Mouse (Mus musculus) embryo, embryonic 9.5 days (tissue): Measurements from ENCODE around the gene Ffar1.
"Not testable (repeated sequence)": the region's sequence is repeated elsewhere in the genome, so short reads cannot be mapped to it uniquely, and the experiment has no call there.

Experiments
- DNase-seq: peaks from one replicate; pipeline ENCODE4 v3.0.0-alpha.2; 2017; ENCODE audit errors: extremely low spot score

The Ffar1 gene

DNA sequence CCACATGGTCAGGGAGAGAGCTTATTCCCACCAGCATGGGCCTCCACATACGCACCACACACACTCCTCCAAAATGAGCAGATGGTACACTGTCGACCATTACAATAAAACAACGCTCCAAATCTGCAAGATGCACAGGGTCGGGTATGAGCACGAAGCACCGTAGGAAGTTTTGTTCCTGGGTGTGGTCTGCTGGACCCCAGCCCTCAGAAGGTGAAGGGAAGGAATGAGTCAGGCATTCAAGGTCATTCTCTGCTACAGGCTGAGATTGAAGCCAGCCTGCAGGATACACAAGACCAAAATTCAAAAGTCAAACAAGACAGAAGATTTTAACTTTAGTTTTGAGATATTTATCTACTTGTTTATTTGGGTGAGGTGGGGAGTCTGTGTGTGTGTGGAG is 13.4 kb downstream of the Ffar1 start:
- no peak for DNase-seq

DNA sequence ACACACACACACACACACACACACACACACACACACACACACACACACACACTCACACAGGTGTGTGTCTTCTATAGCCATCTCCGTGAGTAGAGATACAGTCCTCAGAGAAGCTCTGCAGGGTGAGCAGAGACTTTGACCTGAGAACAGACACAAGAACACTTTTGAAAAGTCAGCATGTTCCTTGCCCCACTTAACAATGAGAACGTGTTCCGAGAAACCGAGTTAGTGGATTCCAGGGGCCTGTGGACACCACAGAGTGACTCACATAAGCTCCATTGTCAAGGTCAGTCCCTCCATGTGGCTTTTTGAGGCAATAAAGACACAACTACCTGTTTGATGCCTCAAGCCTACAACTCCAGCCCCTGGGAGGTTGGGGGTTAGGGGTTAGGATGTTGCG is 14.0 kb downstream of the Ffar1 start:
- DNase-seq, result no peak

DNA sequence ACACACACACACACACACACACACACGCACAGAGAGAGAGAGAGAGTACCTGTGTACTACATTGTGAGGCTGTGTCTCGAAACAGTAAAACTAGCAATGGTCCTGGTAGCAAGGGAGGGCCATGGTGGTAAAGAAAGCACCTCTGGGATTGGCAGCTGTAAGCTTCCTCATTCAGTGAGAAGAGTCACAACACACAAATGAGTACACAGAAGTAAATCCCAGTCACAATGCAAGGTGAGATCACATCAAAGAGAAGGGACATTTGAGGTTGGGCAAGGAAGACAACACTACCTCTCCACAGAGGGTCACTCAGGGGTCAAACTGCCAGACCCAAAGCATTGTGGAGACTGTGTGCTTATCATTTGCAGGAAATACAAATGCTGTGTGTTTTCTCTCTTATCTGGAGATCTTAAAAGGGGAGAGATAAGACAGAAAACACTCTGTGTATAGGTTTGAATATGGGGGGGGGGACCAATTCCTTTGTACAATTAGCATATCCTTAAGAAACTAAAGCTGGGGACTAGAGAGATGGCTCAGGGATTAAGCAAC is 14.8 kb downstream of the Ffar1 start:
- DNase-seq, result no peak

DNA sequence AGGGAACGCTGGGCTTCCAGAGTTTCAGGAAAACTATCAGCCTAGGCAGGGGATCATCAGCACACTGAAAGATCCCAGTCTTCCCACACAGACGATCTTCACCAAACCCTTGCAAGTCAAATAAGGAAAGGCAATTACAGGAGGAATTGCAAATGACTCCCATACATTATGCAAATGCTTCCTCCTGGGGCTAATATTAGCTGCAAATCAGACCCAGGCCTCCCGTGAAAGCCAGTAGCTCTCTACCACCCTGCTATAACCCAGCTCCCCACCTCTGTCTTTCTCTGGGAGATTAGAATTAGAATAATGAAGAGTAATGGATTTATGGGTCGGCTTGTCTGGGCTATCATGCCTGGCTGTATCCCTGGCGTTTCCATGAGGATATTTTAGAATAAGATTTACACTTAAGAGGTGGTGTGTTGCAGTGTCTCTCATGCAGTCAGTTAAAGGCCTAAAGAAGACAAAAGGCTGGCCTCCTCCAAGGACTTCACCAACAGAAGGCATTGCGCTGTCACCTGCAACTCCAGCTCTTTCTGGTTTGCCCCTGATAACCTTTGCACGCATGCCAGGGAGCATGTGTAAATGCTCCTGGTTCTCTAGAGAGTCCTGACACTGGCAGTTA is 16.6 kb downstream of the Ffar1 start:
- no peak for DNase-seq

DNA sequence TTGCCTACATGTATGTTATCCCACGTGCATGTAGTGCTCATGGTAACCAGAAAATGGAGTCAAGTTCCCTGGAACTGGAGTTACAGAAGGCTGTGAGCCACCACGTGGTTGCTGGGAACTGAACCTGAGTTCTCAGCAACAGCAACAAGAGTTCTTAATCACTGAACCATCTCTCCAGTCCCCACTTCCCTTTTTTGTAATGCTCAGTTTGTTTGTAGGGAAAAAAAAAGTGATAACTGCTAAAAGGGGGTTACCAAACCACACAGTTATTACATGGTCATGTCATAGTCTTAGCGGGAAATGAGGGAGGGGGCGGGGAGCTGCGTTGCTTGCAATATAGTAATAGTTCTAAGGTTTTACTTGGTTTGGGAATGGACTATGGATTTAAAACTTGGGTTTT is 19.3 kb downstream of the Ffar1 start:
- DNase-seq, result no peak

DNA sequence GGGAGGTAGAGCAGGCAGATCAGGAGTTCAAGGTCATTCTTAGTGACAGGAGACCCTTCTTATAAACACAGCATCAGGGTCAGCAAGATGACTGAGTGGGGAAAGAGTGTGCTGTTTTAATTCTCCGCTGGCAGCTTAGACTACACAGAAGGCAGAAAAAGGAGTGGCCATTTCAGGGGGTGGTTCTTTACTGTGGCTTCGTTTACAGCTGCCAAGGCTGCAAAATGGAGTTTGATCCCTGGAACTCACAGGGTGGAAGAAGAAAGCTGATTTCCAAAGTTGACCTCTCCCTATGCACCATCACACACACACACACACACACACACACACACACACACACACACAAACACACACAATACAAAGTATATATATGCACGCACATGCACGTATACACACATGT is 20.0 kb downstream of the Ffar1 start:
- DNase-seq, result no peak

DNA sequence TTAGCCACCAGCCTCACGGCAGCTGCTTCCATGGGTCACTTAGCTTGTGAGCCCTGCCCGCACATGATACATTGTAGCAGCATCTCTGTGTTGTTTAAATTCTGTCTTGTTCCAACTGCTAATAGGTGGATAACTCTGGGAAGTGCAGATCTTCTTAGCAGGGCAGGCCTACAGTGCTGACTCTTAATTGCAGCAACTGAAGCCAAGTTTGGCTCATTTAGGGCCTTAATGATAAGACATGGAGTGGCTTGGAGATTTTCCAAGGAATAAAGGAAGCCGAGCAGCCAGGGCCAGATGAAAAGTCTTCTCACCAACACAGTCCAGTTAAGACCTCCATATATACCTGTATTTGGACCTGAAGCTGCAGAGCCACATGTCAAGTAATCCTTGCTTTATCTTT is 21.1 kb downstream of the Ffar1 start:
- no peak for DNase-seq

DNA sequence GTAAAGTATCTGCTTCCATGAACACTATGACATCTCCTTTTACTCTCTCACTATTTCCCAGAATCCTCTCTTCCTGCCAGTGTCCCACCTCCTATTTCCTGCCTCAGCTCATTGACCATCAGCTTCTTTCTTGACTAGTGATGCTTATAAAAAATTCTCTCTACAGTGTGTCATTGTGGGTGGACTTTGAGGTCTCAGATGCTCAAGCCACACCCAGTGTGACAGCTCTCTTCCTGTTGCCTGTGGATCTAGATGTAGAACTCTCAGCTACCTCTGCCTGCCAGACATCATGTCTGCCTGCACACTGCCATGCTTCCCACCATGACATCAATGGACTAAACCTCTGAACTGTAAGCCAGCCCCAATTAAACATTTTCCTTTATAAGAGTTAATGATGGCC is 24.1 kb downstream of the Ffar1 start:
- no peak for DNase-seq

DNA sequence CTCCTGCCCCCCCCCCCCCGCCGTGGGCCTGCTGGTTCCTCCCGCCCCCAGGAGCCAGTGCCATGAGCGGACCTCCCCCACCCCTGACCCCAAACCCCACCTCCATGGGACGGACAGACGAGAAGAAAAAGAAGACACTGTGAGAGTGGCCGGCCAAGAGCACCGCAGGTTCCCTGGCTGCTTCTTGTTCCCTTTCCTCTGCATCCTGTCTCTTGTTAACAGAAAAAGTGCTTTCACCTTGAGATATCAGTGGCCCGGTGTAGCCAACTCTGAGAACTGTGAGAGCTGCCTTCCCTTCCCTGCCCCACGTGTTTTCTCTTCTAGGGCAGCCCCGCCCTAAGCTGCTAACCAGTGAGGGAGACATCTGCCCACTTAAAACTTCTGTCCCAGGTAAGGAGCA is 28.7 kb downstream of the Ffar1 start:
- not testable (repeated sequence) for DNase-seq

DNA sequence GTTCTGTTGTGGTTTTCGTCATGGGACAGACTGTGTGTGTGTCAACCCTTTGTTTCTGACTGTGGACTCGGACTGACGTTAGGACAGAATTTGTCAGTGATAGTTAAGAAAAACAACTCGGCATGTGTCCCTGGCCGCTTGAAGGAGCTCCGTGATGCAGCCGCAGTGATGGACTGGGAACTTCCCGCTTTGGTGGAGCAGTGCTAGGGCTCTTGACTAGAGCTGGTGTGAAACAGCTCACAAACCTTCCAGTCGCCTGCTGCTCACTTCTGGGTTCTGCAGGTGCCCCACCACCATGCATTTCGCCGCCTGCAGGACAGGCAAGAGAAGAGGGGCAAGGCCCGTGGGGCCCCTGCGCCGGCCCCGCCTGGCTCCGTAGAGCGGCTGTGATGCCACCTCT is 29.1 kb downstream of the Ffar1 start:
- DNase-seq, result no peak

DNA sequence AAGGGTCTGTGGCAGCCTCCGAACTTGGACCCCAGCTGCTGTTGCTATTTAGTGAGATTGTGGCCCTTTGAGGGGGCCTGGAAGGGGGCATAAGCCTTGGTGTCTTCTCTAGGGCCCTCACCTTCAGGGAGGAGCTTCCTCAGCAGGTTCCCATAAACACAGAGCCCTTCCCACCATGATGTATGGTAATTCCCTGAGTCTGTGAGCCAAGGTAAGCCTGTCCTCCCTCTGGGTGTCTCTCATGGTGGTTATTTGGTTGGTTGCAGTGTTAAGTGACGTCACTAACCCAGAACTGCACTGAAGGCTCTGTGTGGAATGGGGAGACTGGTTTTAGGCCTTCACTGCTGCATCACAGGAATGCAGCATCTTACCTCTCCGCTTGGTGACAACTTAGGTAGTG is 31.9 kb downstream of the Ffar1 start:
- DNase-seq, result no peak

DNA sequence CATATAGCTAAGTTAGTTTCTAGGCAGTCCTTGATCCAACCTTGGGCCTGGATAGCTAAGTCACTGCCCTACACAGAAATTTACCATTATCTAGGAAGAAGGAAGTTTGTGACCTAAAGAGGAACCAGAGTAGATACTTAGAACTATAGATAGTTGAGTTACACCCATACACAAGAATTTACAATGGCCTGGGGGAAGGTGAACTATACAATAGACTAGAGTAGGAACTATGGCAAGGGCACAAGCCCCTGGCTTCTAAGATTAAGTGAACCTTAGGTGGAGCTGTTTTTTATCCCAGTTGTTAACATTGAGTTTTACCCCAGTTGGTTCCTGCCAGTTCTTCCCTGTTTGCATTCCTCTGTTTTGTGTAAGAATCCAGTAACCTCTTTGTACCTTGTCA is 32.5 kb downstream of the Ffar1 start:
- DNase-seq, result not testable (repeated sequence)

DNA sequence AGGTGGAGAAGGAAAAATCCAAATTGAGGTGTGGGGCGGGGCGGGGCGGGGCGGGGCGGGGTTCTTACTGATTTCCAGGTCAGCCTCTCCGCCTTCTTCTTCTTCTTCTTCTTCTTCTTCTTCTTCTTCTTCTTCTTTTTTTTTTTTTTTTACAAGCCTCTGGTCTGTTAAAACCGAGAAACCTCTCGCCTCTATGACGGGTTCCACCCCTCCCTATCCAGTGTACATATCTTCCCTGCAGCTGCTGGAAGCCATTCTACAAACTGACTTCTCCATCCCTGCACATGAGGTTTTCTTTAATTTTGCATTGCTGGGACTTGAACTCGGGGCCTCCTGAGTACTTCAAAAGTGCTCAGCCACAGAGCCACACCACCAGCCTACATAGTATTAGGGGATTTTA is 34.7 kb downstream of the Ffar1 start:
- no peak for DNase-seq

DNA sequence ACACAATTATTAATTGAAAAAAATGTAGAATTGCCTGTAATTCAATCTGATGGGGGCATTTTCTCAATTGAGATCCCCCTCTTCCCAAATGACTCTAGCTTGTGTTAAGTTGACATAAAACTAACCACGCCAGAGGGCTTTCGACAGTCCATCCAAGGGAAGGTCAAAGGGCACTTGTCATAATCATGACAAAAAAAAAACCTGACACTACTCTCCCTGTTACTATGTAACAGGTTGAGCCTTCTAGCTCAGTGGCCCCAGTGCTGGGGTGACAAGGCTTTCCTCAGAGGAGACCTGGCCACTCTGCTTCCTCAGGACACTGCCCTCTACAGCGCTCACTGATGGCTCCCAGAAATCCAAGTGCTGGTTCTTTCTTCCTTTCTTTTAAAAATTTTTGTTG is 37.1 kb downstream of the Ffar1 start:
- DNase-seq, result no peak

DNA sequence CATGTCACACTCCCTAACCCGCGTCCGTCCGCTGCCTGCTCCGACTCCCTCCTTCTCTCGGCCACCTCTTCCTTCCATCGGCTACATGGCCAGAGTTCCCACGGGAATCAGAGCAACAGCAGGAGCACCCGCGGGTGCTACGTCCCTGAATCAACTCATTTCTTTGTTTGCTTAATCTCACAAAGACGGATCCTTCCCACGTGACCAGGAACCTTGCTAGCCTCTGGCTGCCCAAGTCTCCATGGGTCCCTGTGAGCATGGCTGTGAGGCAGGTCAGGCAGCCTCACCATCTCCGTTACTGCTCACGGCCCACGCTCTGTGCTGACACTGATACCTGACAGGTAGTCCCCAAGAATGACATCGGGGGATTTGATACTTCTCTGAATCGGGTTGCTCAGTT is 37.7 kb downstream of the Ffar1 start, which contains the start of gene Ffar2:
Ffar2 (minus strand) TSS at position 101 of the 400 bp plus-strand sequence.
- no peak for DNase-seq

DNA sequence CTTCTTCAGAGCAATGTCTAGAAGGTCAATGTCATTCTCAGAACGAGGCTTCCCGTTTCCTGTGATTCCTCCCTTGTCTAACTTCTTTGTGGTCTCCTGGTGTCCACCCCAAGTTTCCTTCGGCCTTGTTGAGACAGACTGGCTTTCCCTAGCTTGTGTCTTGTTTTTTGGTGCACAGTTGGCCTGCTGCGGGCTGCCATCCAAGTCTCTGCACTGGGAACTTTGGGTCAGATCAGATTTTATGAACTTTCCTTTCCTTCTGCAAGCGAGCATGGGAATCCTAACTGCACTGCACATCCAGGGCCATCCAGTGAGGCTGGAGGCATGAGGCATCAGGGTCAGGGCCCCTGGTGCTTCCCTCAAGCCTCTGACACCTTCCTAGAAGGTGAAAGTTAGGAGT is 39.8 kb downstream of the Ffar1 start:
- no peak for DNase-seq

DNA sequence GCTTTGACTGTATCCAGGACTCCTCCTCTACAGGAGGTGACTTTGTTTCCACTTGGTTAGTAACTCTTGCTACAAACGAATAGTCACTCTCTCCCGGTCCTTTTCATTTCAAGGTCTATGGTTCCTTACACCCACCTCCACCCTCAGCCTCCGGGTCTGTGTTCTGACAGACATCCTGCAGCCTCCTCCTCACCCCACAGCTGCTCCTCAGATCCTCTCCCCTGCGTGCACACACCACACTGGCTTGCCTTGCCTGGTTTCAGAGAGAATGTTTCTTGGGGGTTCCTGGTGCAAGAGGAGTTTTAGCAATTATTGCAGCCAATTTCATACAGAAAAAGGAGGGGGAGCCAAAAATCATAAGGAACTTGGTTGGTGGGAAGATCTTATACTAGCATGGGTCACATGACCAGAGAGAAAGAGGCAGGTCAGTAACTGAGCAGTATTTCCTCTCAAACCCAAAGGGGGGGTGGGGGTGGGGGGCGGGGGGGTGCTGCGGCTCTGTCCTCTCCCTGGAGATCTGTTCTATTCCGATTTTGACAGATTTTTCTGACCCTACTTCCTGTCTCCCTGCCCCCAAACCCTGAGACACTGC is 40.4 kb downstream of the Ffar1 start:
- no peak for DNase-seq

DNA sequence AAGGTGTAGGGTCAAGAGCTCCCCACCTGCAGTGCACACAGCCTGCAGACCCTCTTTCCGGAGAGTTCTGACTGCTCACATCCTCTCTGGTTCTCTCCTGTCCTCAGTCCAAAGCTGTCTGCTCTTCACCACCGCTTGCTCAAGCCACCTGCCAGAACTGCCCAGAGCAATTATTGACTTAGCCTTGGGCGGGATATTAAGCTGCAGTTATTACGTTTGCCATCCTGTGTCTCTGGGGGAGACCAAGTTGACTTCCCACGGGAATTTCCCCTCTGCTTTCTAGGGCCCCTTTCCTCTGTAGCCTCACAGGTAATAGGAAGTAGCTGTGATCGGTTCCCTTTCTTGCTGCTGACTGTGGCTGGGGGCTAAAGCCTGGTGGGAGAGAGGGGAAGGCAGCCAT is 41.2 kb downstream of the Ffar1 start:
- DNase-seq, result no peak

DNA sequence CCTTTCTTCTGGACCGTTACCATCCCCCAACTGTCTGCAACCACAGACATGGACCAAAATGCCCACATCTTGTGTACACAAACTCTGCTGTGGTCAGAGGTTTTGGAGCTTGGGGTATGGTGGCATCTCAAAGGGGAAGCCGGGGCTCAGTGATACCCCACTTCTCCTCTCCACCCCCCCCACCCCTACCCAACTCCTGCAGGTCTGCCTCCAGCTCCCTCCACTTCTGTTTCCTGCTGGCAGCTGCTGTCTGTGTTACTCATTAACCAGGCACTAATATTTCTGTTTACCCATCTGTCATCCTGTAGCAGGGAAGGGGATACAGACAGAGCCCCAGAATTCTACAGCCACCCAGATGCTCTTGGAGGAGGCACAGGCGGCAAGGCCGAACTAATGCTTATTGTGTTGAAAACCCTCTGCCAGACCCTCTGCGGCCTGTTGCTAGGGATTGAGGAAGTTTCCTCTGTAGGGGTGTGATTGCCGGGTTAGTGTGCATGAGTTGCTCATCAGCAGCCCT is 49.0 kb downstream of the Ffar1 start:
- no peak for DNase-seq

DNA sequence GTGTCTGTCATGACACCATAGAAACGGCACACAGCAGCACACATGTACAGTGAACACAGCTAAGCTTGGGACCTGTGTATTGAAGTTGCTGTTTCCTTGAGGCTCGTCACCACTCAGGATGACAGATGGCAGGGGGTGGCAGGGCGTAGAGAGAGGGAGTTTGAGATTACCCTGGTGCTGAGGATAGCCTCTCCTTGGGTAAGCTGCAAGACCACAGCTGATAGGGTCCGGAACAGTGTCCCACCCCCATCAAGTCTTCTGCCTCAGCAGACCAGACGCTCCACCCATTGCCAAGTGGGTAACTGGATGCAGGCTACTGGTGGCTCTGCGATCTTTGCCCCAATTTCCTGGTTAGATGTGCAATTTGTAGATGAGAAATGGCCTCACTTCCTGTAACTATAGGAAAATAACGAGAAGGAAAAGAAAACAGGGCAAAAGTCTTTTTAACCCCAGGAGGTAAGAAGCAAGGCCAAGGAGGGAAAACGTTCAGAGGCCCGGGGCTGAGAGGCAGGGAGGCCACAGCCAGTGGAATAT is 49.5 kb downstream of the Ffar1 start:
- DNase-seq, result no peak

DNA sequence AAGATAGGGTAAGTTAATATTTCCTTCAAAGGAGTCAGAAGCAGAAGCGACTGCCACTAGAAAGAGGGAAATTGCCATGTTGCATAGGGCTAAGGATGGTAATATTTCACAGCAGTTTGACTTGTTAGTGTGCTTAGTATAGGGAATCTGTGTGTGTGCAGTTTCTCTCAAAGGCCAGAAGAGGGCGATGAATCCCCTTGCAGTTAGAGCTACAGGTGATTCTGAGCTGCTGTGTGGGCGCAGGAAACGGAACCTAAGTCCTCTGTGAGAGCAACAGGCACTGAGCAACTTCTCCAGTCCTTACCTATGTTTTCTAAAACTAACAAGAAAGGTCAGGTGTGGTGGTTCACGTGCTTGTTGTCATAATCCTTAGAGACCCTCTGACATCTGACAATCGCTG is 51.0 kb downstream of the Ffar1 start:
- no peak for DNase-seq
